Mouse (Mus musculus): ENCODE data around the gene Gm17662. TPM values are rescaled to one million over a fixed set of nuclear protein-coding genes. Genes with fewer than 3 reads are reported as not detected.

The Gm17662 gene
- polyA plus RNA-seq, 1 experiment, result not detected

DNA sequence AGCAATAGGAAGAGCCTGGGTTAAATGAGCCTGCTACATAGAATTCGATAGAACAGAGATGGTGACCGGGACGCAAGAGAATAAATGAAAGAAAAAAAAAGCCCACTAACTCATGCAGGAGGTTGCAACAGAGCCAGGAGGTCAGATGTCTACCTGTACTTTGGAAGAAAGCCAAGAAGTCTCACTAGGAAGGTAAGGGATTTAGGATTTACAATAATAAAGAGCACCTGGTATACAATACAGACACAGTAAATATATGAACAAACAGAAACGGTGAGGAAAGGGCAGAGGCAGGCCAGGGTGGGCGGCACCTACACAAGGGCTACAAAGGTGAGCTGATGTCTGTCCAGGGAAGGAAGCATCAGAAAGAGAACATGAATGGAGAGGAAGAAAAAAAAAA lies 14.9 kb upstream of the Gm17662 start:
- Histone ChIP-seq H3K4me3 (ENCODE audit: low read depth, low read length) (no peak overlapping the region), H3K4me1 (ENCODE audit: control insufficient read depth, insufficient read depth, low read length) (no peaks in the 10 kb centered on the region), H3K27ac (ENCODE audit: insufficient read depth, low read length) (no peak overlapping the region), H3K36me3 (ENCODE audit: control insufficient read depth, insufficient read depth, low read length, poor library complexity, severe bottlenecking) (no peaks in the 10 kb centered on the region), H3K27me3 (ENCODE audit: control insufficient read depth, insufficient read depth, low read length, poor library complexity, severe bottlenecking) (no peaks in the 10 kb centered on the region), H3K9me3 (replicated peaks; ENCODE audit: control insufficient read depth, insufficient read depth, low read length, poor library complexity, severe bottlenecking) (peaks cover 5% of the 10 kb centered on the region; the same call in 1 of the 2 replicates), H3K9ac (ENCODE audit: low read depth, poor library complexity, severe bottlenecking) (no peak overlapping the region)
- TF ChIP-seq CTCF (IDR thresholded peaks at IDR 0.05; ENCODE audit: low read depth, low read length), result no peak
- no peak for TF ChIP-seq EP300 (IDR thresholded peaks at IDR 0.05; ENCODE audit: insufficient read depth, low read depth, low read length)
- TF ChIP-seq POLR2A (IDR thresholded peaks at IDR 0.05; ENCODE audit: insufficient read depth, low read length), result no peak

GRCm38 (mm10) chr4:104843546-104843945 lies 13.6 kb upstream of the Gm17662 start:
- H3K9me3 ChIP-seq (replicated peaks; ENCODE audit: control insufficient read depth, insufficient read depth, low read length, poor library complexity, severe bottlenecking), result peaks cover 5% of the 10 kb centered on the region; the same call in 1 of the 2 replicates
- no peaks in the 10 kb centered on the region for H3K27me3 ChIP-seq (ENCODE audit: control insufficient read depth, insufficient read depth, low read length, poor library complexity, severe bottlenecking)
- no peak overlapping the region for H3K9ac ChIP-seq (ENCODE audit: low read depth, poor library complexity, severe bottlenecking)
- no peak overlapping the region for H3K4me3 ChIP-seq (ENCODE audit: low read depth, low read length)
- H3K4me1 ChIP-seq (ENCODE audit: control insufficient read depth, insufficient read depth, low read length), result no peaks in the 10 kb centered on the region
- TF ChIP-seq CTCF (IDR thresholded peaks at IDR 0.05; ENCODE audit: low read depth, low read length) (no peak), EP300 (IDR thresholded peaks at IDR 0.05; ENCODE audit: insufficient read depth, low read depth, low read length) (no peak), POLR2A (IDR thresholded peaks at IDR 0.05; ENCODE audit: insufficient read depth, low read length) (no peak)
- H3K27ac ChIP-seq (ENCODE audit: insufficient read depth, low read length), result no peak overlapping the region
- no peaks in the 10 kb centered on the region for H3K36me3 ChIP-seq (ENCODE audit: control insufficient read depth, insufficient read depth, low read length, poor library complexity, severe bottlenecking)

DNA sequence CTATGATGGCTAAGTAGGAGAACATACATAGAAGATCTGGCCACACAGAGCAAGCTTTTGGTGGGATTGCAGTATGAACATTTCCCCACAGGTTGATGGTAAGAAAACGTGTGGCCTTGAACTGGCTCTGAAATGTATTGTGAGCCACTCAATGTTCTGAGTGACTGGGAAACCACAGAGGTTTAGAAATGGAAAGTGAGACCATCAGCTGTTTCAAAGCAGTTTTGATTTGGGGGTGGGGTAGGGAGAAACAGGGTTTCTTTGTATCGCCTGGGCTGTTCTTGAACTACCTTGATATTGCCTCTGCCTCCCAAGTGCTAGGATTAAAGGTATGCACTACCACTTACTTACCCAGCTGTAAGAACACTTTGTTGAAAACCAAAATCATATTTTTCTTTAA lies 1.9 kb upstream of the Gm17662 start:
- H3K36me3 ChIP-seq (ENCODE audit: control insufficient read depth, insufficient read depth, low read length, poor library complexity, severe bottlenecking), result no peaks in the 10 kb centered on the region
- H3K27ac ChIP-seq (ENCODE audit: insufficient read depth, low read length), result no peak overlapping the region
- H3K9ac ChIP-seq (ENCODE audit: low read depth, poor library complexity, severe bottlenecking), result no peak overlapping the region
- no peak overlapping the region for H3K4me3 ChIP-seq (ENCODE audit: low read depth, low read length)
- H3K9me3 ChIP-seq (replicated peaks; ENCODE audit: control insufficient read depth, insufficient read depth, low read length, poor library complexity, severe bottlenecking), result no peaks in the 10 kb centered on the region
- TF ChIP-seq EP300 (IDR thresholded peaks at IDR 0.05; ENCODE audit: insufficient read depth, low read depth, low read length), result no peak
- no peak for TF ChIP-seq POLR2A (IDR thresholded peaks at IDR 0.05; ENCODE audit: insufficient read depth, low read length)
- no peak for TF ChIP-seq CTCF (IDR thresholded peaks at IDR 0.05; ENCODE audit: low read depth, low read length)
- H3K27me3 ChIP-seq (ENCODE audit: control insufficient read depth, insufficient read depth, low read length, poor library complexity, severe bottlenecking), result no peaks in the 10 kb centered on the region
- no peaks in the 10 kb centered on the region for H3K4me1 ChIP-seq (ENCODE audit: control insufficient read depth, insufficient read depth, low read length)

DNA sequence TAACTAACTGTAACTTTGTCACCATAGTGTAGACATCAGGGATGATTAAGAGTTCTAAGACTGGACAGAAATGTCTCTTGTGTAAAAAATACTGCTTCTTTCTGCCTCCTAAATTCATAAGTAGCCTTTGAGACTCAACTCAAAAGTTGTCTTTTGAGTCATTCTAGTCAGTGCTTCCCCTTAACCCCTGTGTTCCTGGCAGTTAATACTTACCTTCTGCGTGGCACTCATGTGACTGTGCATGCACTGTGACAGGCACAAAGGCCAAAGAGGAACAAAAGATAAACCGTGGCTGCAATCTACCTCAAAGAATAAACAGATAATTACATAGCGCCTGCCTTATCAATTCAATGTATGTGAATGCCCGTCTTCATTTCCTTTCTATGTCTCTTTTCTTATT lies 694 bp downstream of the Gm17662 start:
- H3K4me1 ChIP-seq (ENCODE audit: control insufficient read depth, insufficient read depth, low read length), result no peaks in the 10 kb centered on the region
- no peak overlapping the region for H3K27ac ChIP-seq (ENCODE audit: insufficient read depth, low read length)
- H3K9ac ChIP-seq (ENCODE audit: low read depth, poor library complexity, severe bottlenecking), result no peak overlapping the region
- H3K27me3 ChIP-seq (ENCODE audit: control insufficient read depth, insufficient read depth, low read length, poor library complexity, severe bottlenecking), result no peaks in the 10 kb centered on the region
- no peaks in the 10 kb centered on the region for H3K9me3 ChIP-seq (replicated peaks; ENCODE audit: control insufficient read depth, insufficient read depth, low read length, poor library complexity, severe bottlenecking)
- H3K36me3 ChIP-seq (ENCODE audit: control insufficient read depth, insufficient read depth, low read length, poor library complexity, severe bottlenecking), result no peaks in the 10 kb centered on the region
- no peak overlapping the region for H3K4me3 ChIP-seq (ENCODE audit: low read depth, low read length)
- no peak for TF ChIP-seq CTCF (IDR thresholded peaks at IDR 0.05; ENCODE audit: low read depth, low read length)
- TF ChIP-seq POLR2A (IDR thresholded peaks at IDR 0.05; ENCODE audit: insufficient read depth, low read length), result no peak
- no peak for TF ChIP-seq EP300 (IDR thresholded peaks at IDR 0.05; ENCODE audit: insufficient read depth, low read depth, low read length)

- no peak overlapping the region for H3K9ac ChIP-seq (ENCODE audit: low read depth, poor library complexity, severe bottlenecking)
- H3K4me1 ChIP-seq (ENCODE audit: control insufficient read depth, insufficient read depth, low read length), result no peaks in the 10 kb centered on the region
- no peaks in the 10 kb centered on the region for H3K27me3 ChIP-seq (ENCODE audit: control insufficient read depth, insufficient read depth, low read length, poor library complexity, severe bottlenecking)
- TF ChIP-seq EP300 (IDR thresholded peaks at IDR 0.05; ENCODE audit: insufficient read depth, low read depth, low read length), result no peak
- no peak for TF ChIP-seq CTCF (IDR thresholded peaks at IDR 0.05; ENCODE audit: low read depth, low read length)
- TF ChIP-seq POLR2A (IDR thresholded peaks at IDR 0.05; ENCODE audit: insufficient read depth, low read length), result no peak
- no peaks in the 10 kb centered on the region for H3K36me3 ChIP-seq (ENCODE audit: control insufficient read depth, insufficient read depth, low read length, poor library complexity, severe bottlenecking)
- H3K9me3 ChIP-seq (replicated peaks; ENCODE audit: control insufficient read depth, insufficient read depth, low read length, poor library complexity, severe bottlenecking), result no peaks in the 10 kb centered on the region; the same call in 1 of the 2 replicates
- no peak overlapping the region for H3K4me3 ChIP-seq (ENCODE audit: low read depth, low read length)
- H3K27ac ChIP-seq (ENCODE audit: insufficient read depth, low read length), result no peak overlapping the region
Measured at GRCm38 (mm10) chr4:104861241-104861640, 4.1 kb downstream of the Gm17662 start.

- Histone ChIP-seq H3K4me3 (ENCODE audit: low read depth, low read length) (no peak overlapping the region), H3K9me3 (replicated peaks; ENCODE audit: control insufficient read depth, insufficient read depth, low read length, poor library complexity, severe bottlenecking) (no peaks in the 10 kb centered on the region; the same call in 1 of the 2 replicates), H3K9ac (ENCODE audit: low read depth, poor library complexity, severe bottlenecking) (no peak overlapping the region), H3K36me3 (ENCODE audit: control insufficient read depth, insufficient read depth, low read length, poor library complexity, severe bottlenecking) (no peaks in the 10 kb centered on the region), H3K27me3 (ENCODE audit: control insufficient read depth, insufficient read depth, low read length, poor library complexity, severe bottlenecking) (no peaks in the 10 kb centered on the region), H3K4me1 (ENCODE audit: control insufficient read depth, insufficient read depth, low read length) (no peaks in the 10 kb centered on the region), H3K27ac (ENCODE audit: insufficient read depth, low read length) (no peak overlapping the region)
- no peak for TF ChIP-seq POLR2A (IDR thresholded peaks at IDR 0.05; ENCODE audit: insufficient read depth, low read length)
- no peak for TF ChIP-seq CTCF (IDR thresholded peaks at IDR 0.05; ENCODE audit: low read depth, low read length)
- no peak for TF ChIP-seq EP300 (IDR thresholded peaks at IDR 0.05; ENCODE audit: insufficient read depth, low read depth, low read length)
Measured at GRCm38 (mm10) chr4:104864397-104864796, 7.3 kb downstream of the Gm17662 start.
